Mouse (Mus musculus): ENCODE data around the gene Tex44.

- TF ChIP-seq MYOD1 (IDR thresholded peaks at IDR 0.05; ENCODE audit: control insufficient read depth, insufficient read length, low read depth) (no peak), CTCF (IDR thresholded peaks at IDR 0.05; ENCODE audit: control insufficient read depth, insufficient read depth, insufficient read length) (no peak), CEBPB (IDR thresholded peaks at IDR 0.05; ENCODE audit: low read depth) (no peak), MAX (IDR thresholded peaks at IDR 0.05) (no peak), FOSL1 (IDR thresholded peaks at IDR 0.05; ENCODE audit: insufficient read depth, low read length, poor library complexity, severe bottlenecking) (no peak)
Measured at GRCm38 (mm10) chr1:86421007-86421406, 5.1 kb upstream of the Tex44 start.
